Mouse (Mus musculus): Measurements from ENCODE around the gene N4bp3.

- TF ChIP-seq POLR2A (IDR thresholded peaks at IDR 0.05; ENCODE audit: borderline replicate concordance, insufficient read depth, low read length) (no peak), CTCF (IDR thresholded peaks at IDR 0.05; ENCODE audit: borderline replicate concordance, insufficient read depth, low read depth, low read length) (no peak)
These were observed 16.9 kb downstream of the N4bp3 start for GRCm38 (mm10) chr11:51633721-51634120.

Measured in cerebellum, adult 2 months (tissue).